Mouse (Mus musculus): Measurements from ENCODE around the gene Sh3d19. TPM values are rescaled to one million over a fixed set of nuclear protein-coding genes. Genes with fewer than 3 reads are reported as not detected.

Gene Sh3d19
- polyA plus RNA-seq, 1 experiment: 24.2 TPM

- 94% methylated on average over 4 of the region's 4 CpGs for WGBS
- DNase-seq (ENCODE audit: low read depth, low spot score): no peak
Observed at GRCm38 (mm10) chr3:86021651-86022050, 50.7 kb downstream of the Sh3d19 start.

- no peak for DNase-seq (ENCODE audit: low read depth, low spot score)
- 90% methylated on average over 12 of the region's 12 CpGs for WGBS
Observed at GRCm38 (mm10) chr3:86024065-86024795, 53.3 kb downstream of the Sh3d19 start.

- DNase-seq (ENCODE audit: low read depth, low spot score): no peak
- 96% methylated on average over 20 of the region's 20 CpGs for WGBS
Observed at GRCm38 (mm10) chr3:86025341-86026137, 54.6 kb downstream of the Sh3d19 start.

- 84% methylated on average over 15 of the region's 15 CpGs for WGBS
- no peak for DNase-seq (ENCODE audit: low read depth, low spot score)
Observed at GRCm38 (mm10) chr3:86028658-86029375, 57.9 kb downstream of the Sh3d19 start.

GRCm38 (mm10) chr3:86030566-86030965 is 59.7 kb downstream of the Sh3d19 start:
- no peak for DNase-seq (ENCODE audit: low read depth, low spot score)
- WGBS: 74% methylated on average over 4 of the region's 4 CpGs

- DNase-seq (ENCODE audit: low read depth, low spot score): no peak
- 82% methylated on average over 9 of the region's 9 CpGs for WGBS
Observed at GRCm38 (mm10) chr3:86033455-86034090, 62.7 kb downstream of the Sh3d19 start.

DNA sequence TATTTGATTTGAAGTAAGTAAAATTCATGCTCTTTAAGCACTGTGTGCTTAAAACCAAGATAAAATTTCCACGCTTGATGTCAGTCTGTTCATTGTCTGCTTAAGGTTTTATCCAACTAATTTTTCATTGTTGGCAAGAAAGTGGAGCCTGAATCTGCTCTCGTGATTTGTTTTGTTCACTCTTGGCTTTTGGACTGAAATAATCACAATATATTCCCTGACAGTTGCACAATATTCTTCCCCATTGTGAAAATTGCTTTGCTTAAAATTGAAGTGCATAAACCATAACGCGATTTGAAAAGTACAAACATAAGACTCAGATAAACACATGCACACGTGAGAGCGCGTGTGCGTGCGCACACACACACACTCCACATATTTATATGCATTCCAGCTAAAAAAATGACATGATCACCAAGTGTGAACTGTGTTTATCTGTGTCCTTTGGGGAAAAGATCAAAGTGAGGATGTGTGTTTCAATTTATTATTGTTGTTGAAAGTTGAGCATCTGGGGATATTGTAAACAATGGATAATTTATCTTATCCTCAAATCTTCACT is 67.1 kb downstream of the Sh3d19 start:
- DNase-seq (ENCODE audit: low read depth, low spot score): no peak

GRCm38 (mm10) chr3:86038648-86039047 is 67.7 kb downstream of the Sh3d19 start:
- 57% methylated on average over 3 of the region's 3 CpGs for WGBS
- DNase-seq (ENCODE audit: low read depth, low spot score): no peak

More for the DNA sequence above, 67.1 kb downstream of the Sh3d19 start:
- WGBS: 80% methylated on average over 9 of the region's 9 CpGs

DNA sequence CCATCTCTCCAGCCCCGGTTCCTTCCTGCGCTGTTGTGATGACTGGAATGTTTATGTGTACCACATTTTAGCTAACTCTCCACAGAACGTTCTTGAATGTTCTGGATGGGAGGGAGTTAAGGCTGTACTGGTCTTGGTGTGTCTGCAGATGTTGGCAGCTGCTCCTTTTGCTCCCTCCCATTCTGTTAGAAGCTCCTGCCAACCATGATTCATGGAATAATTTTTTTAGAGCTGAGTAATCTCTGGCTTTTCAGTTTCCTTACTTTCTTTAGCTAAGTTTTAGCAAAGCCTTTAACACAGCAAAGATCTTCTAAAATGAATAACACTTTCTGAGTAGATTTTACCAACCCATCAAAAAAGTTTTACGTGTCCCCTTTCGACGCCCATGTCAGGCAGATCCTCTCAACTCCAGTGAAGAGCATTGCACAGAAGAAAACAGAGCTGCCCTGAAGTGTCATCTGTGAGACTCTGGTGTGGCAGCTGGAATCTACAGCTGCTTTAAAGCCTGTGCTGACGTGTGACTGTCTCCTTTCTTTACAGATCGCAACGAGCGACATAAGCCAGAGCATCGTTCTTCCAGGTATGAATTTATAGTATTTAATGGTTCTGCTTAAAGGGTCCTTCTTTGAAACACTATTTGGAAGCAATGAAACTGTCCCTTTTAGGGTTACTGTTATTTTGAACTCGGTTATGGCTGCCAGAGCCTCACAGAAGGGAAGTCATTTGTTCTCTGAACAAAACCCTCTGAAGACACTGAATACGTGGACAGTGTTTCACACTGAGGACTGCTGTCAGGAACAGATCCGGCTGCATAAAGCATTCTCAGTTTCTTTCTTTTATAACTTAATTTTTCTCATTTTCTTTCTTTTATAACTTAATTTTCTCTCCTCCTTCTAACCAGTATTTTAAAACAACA is 69.6 kb downstream of the Sh3d19 start:
- no peak for DNase-seq (ENCODE audit: low read depth, low spot score)
- WGBS: 63% methylated on average over 14 of the region's 14 CpGs

- whole genome bisulfite sequencing: 95% methylated on average over 9 of the region's 9 CpGs
- DNase-seq (ENCODE audit: low read depth, low spot score): no peak
Observed at GRCm38 (mm10) chr3:86047686-86048408, 76.9 kb downstream of the Sh3d19 start.

GRCm38 (mm10) chr3:86049041-86049440 is 78.1 kb downstream of the Sh3d19 start:
- DNase-seq (ENCODE audit: low read depth, low spot score): no peak
- WGBS: 98% methylated on average over 2 of the region's 2 CpGs

GRCm38 (mm10) chr3:86056678-86057077 is 85.8 kb downstream of the Sh3d19 start:
- DNase-seq (ENCODE audit: low read depth, low spot score): no peak
- 41% methylated on average over 4 of the region's 4 CpGs for WGBS

GRCm38 (mm10) chr3:86057436-86058095 is 86.7 kb downstream of the Sh3d19 start:
- WGBS: 79% methylated on average over 6 of the region's 6 CpGs
- DNase-seq (ENCODE audit: low read depth, low spot score): no peak

DNA sequence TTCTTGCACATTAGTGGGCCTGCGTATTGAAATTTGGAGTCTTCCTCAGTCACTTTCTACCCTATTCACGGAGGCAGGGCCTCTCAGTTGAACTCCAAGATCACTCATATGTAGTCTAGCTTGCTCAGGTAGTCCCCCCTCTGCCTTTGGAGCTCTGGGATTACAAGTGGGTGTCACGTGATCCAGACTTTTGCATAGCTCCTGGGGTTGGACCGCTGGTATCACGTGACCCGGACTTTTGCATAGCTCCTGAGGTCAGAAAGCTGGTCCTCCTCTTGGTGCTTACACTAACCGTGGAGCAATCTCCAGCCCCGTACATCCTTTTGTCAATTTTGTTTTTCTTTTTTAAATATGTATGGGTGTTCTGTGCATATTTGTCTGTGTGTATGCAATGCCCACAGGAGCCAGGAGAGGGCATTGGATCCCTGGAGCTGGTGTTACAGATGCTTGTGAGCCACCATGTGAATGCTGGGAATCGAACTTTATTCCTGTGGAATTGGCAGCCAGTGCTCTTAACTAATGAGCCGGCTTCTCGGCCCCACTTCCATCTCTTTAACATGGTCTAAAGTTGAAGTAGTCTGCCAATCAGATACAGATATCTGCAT is 98.8 kb downstream of the Sh3d19 start:
- WGBS: 92% methylated on average over 11 of the region's 11 CpGs
- DNase-seq (ENCODE audit: low read depth, low spot score): no peak

DNA sequence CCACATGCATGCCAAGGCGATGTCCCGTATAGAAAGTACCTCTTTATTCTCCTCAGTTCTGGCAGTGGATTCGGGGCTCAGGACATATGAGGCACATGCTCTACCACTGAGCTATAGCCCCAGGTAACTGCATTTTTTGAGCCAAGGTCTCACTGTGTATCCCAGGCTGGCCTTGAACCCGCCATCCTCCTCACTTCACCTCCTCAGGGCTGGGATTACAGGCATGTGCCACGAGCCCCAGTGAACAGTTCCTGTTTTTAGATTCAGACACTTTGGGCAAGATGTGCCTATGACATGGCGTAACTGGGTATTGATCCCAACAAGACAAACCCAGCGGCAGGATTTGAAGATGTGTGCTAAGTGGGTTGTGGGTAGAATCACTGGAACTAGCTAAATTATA is 99.9 kb downstream of the Sh3d19 start:
- no peak for DNase-seq (ENCODE audit: low read depth, low spot score)

DNA sequence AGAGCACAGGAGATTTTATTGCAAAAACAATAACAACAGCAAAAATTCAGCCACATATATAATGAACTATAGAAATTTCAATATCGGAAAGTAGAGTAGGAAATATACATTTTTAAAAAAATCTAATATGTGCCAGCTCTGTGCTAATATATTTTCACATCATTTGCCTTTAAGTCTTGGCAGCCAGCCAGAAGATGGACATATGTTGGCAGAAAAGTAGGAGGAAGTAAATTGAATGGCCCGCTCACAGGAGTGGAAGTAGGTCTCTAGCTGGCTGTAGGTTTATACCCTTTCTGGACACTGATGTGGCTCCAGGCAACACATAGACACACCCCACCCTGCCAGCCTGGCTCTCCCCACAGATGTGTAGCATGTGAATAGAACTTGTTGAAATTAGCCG is 101.2 kb downstream of the Sh3d19 start:
- WGBS: 59% methylated on average over 3 of the region's 3 CpGs
- DNase-seq (ENCODE audit: low read depth, low spot score): no peak

More for the DNA sequence above, 99.9 kb downstream of the Sh3d19 start:
- WGBS: 92% methylated on average over 7 of the region's 7 CpGs

- DNase-seq (ENCODE audit: low read depth, low spot score): no peak
- 91% methylated on average over 5 of the region's 5 CpGs for WGBS
Observed at GRCm38 (mm10) chr3:86072889-86073288, 102.0 kb downstream of the Sh3d19 start.

Data from large intestine, adult 2 months (tissue).